Mouse (Mus musculus): ENCODE results near the gene Nckap5l. TPM values are rescaled to one million over a fixed set of nuclear protein-coding genes. Genes with fewer than 3 reads are reported as not detected.
A peak's percentile ranks its signal among the peaks of the same experiment; 100 is the strongest.

The Nckap5l gene
- polyA plus RNA-seq, 1 experiment: 0.12 TPM

- Histone ChIP-seq H3K36me3 (ENCODE audit: control insufficient read depth) (no peaks in the 10 kb centered on the region), H3K4me3 (replicated peaks) (no peak overlapping the region), H3K27me3 (ENCODE audit: control insufficient read depth) (no peaks in the 10 kb centered on the region), H3K4me1 (ENCODE audit: control insufficient read depth) (no peaks in the 10 kb centered on the region), H3K9me3 (ENCODE audit: control insufficient read depth, low read length) (no peaks in the 10 kb centered on the region)
- TF ChIP-seq GATA1 (IDR thresholded peaks at IDR 0.05; ENCODE audit: low read length) (no peak), TAL1 (IDR thresholded peaks at IDR 0.05; ENCODE audit: low read length) (no peak)
Observed at GRCm38 (mm10) chr15:99498356-99498755, 40.8 kb upstream of the Nckap5l start.

DNA sequence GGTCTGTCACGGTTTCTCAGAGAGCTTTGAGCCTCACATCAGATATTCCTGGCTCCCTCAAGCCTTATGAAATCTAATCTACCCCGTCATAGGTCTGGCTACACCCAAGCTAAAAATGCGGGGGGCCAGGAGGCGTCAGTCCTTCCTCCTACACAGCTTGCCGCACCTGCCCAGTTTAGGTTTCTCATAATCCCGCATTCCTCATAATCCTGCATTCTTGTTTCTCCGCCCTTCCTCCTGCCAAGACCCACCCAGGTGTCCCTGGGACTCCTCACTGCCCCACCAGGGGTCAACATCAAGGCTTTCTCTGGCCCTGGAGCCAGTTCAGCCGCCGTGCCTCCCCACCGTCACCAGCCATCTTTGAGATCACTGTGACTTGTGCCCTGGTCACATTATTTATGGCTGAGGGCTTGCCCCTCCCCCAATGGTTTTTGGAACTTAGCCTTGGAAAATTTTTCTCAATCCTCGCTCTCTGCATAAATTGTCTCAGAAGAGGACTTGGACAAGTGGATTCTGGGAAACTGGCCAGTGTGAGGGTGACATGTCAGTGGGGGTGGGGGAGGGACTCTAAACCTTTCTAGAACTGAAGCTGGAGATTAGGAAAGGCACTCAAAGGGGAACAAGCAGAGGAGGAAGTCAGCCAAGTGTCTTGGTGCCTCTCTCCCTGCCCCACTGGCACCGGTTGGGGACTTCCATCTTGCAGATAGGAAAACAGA lies 40.1 kb upstream of the Nckap5l start:
- no peak for TF ChIP-seq GATA1 (IDR thresholded peaks at IDR 0.05; ENCODE audit: low read length)
- TF ChIP-seq TAL1 (IDR thresholded peaks at IDR 0.05; ENCODE audit: low read length): no peak
- no peak overlapping the region for H3K4me3 ChIP-seq (replicated peaks)
- H3K27me3 ChIP-seq (ENCODE audit: control insufficient read depth): no peaks in the 10 kb centered on the region; the same call in 1 of the 2 replicates
- H3K9me3 ChIP-seq (ENCODE audit: control insufficient read depth, low read length): no peaks in the 10 kb centered on the region
- no peaks in the 10 kb centered on the region for H3K36me3 ChIP-seq (ENCODE audit: control insufficient read depth)
- no peaks in the 10 kb centered on the region for H3K4me1 ChIP-seq (ENCODE audit: control insufficient read depth)

DNA sequence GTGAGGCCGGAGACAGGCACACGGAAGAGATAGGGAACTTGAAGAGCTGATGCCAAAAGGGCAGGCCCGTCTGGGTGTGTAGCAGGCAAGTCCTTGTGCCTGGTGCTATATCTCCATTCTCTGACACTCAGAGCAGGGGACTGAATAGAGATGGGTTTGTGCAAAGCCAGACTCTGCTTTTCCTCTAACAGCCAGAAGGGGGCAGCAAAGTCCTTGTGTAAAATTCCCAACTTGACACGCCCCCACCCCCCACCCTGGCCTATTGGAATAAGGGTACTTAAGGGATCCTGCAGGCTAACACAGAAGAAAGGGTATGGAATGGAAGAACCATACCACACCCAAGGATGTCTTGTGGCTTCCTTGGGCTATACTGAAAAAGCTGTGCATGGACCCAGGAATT lies 39.5 kb upstream of the Nckap5l start:
- no peak for TF ChIP-seq TAL1 (IDR thresholded peaks at IDR 0.05; ENCODE audit: low read length)
- Histone ChIP-seq H3K4me3 (replicated peaks) (no peak overlapping the region), H3K27me3 (ENCODE audit: control insufficient read depth) (peaks cover 3% of the 10 kb centered on the region), H3K4me1 (ENCODE audit: control insufficient read depth) (no peaks in the 10 kb centered on the region), H3K9me3 (ENCODE audit: control insufficient read depth, low read length) (no peaks in the 10 kb centered on the region), H3K36me3 (ENCODE audit: control insufficient read depth) (no peaks in the 10 kb centered on the region)

GRCm38 (mm10) chr15:99484745-99485144 lies 27.2 kb upstream of the Nckap5l start:
- Histone ChIP-seq H3K4me3 (replicated peaks) (no peak overlapping the region), H3K36me3 (ENCODE audit: control insufficient read depth) (no peaks in the 10 kb centered on the region), H3K4me1 (ENCODE audit: control insufficient read depth) (no peaks in the 10 kb centered on the region), H3K27me3 (ENCODE audit: control insufficient read depth) (peaks cover 3% of the 10 kb centered on the region; the same call in 1 of the 2 replicates), H3K9me3 (ENCODE audit: control insufficient read depth, low read length) (no peaks in the 10 kb centered on the region)
- TF ChIP-seq GATA1 (IDR thresholded peaks at IDR 0.05; ENCODE audit: low read length) (no peak), TAL1 (IDR thresholded peaks at IDR 0.05; ENCODE audit: low read length) (no peak)

DNA sequence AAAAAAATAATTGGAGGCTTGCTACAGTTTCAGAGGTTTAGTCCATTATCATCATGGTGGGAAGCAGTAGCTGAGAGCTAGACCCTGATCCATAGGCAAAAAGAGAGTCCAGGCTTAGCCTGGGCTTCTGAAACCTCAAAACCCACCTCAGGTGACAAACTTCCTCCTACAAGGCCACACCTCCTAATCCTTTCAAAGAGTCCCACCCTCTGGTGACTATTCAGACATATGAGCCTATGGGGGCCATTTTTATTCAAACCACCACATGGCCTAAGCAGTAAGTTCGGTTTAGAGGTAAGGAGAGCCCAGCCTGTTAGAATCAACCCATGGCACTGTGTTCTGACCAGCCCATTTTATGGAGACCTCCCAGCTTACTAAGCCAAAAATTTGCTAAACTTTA lies 18.3 kb upstream of the Nckap5l start:
- Histone ChIP-seq H3K4me1 (ENCODE audit: control insufficient read depth) (peaks cover 20% of the 10 kb centered on the region), H3K9me3 (ENCODE audit: control insufficient read depth, low read length) (no peaks in the 10 kb centered on the region), H3K4me3 (replicated peaks) (no peak overlapping the region), H3K36me3 (ENCODE audit: control insufficient read depth) (no peaks in the 10 kb centered on the region), H3K27me3 (ENCODE audit: control insufficient read depth) (no peaks in the 10 kb centered on the region)
- TF ChIP-seq TAL1 (IDR thresholded peaks at IDR 0.05; ENCODE audit: low read length): no peak
- TF ChIP-seq GATA1 (IDR thresholded peaks at IDR 0.05; ENCODE audit: low read length): no peak

DNA sequence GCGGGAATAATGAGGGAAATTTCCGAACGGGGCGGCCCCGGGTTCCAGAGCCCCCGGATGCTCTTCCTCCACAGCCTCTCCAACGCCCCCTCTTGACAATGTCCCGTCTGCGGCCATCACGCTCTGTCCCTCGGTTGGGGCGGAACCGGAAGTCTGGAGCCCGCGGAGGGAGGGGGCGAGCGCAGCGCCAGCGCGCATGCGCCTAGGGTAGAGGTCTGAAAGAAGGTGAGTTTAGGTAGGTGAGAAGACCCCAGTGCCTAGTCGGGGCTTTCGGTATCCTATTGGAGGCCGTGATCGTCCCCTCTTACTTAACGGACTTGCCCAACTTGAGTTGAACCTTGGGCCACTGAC lies 17.0 kb upstream of the Nckap5l start, which contains the start of gene Bcdin3d:
TSS of gene Bcdin3d (minus strand) at position 155 of the 351 bp plus-strand sequence.
- Histone ChIP-seq H3K27me3 (ENCODE audit: control insufficient read depth) (no peaks in the 10 kb centered on the region), H3K9me3 (ENCODE audit: control insufficient read depth, low read length) (no peaks in the 10 kb centered on the region), H3K4me3 (replicated peaks) (peak within 1 kb of the TSS; percentile 87), H3K4me1 (ENCODE audit: control insufficient read depth) (peaks cover 26% of the 10 kb centered on the region), H3K36me3 (ENCODE audit: control insufficient read depth) (peaks cover 6% of the 10 kb centered on the region)
- TF ChIP-seq GATA1 (IDR thresholded peaks at IDR 0.05; ENCODE audit: low read length) (no peak), TAL1 (IDR thresholded peaks at IDR 0.05; ENCODE audit: low read length) (no peak)

GRCm38 (mm10) chr15:99473801-99474575 lies 16.4 kb upstream of the Nckap5l start:
- H3K4me3 ChIP-seq (replicated peaks): peak overlapping the region; percentile 87
- H3K9me3 ChIP-seq (ENCODE audit: control insufficient read depth, low read length): no peaks in the 10 kb centered on the region
- peaks cover 6% of the 10 kb centered on the region for H3K36me3 ChIP-seq (ENCODE audit: control insufficient read depth)
- TF ChIP-seq TAL1 (IDR thresholded peaks at IDR 0.05; ENCODE audit: low read length): no peak
- peaks cover 26% of the 10 kb centered on the region for H3K4me1 ChIP-seq (ENCODE audit: control insufficient read depth)
- no peaks in the 10 kb centered on the region for H3K27me3 ChIP-seq (ENCODE audit: control insufficient read depth)

DNA sequence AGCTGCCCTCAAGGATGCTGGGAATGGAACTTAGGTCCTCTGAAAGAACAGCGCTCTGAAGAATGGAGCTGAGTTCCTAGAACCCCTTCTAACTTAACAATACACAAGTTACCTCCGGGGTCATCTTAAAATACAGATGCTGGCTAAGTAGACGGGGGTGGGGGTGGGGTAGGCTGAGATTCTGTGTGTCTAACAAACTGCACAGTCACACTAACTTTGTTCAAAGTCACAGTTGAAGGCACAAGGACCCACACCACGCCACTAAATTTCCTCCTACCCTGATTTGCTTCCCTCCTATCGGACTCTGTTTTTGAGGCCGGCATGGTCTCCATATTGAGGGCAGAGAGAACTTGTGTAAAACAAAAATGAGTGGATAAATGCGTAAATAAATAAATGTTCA lies 15.4 kb upstream of the Nckap5l start:
- Histone ChIP-seq H3K9me3 (ENCODE audit: control insufficient read depth, low read length) (no peaks in the 10 kb centered on the region), H3K36me3 (ENCODE audit: control insufficient read depth) (peaks cover 6% of the 10 kb centered on the region), H3K4me3 (replicated peaks) (no peak overlapping the region), H3K4me1 (ENCODE audit: control insufficient read depth) (peaks cover 26% of the 10 kb centered on the region), H3K27me3 (ENCODE audit: control insufficient read depth) (no peaks in the 10 kb centered on the region)
- no peak for TF ChIP-seq GATA1 (IDR thresholded peaks at IDR 0.05; ENCODE audit: low read length)
- no peak for TF ChIP-seq TAL1 (IDR thresholded peaks at IDR 0.05; ENCODE audit: low read length)

- TF ChIP-seq TAL1 (IDR thresholded peaks at IDR 0.05; ENCODE audit: low read length): no peak
- TF ChIP-seq GATA1 (IDR thresholded peaks at IDR 0.05; ENCODE audit: low read length): no peak
Observed at GRCm38 (mm10) chr15:99471677-99472063, 14.1 kb upstream of the Nckap5l start.

More at GRCm38 (mm10) chr15:99471677-99472063, 14.1 kb upstream of the Nckap5l start:
- Histone ChIP-seq H3K27me3 (ENCODE audit: control insufficient read depth) (no peaks in the 10 kb centered on the region), H3K9me3 (ENCODE audit: control insufficient read depth, low read length) (no peaks in the 10 kb centered on the region), H3K4me1 (ENCODE audit: control insufficient read depth) (peaks cover 26% of the 10 kb centered on the region), H3K4me3 (replicated peaks) (no peak overlapping the region), H3K36me3 (ENCODE audit: control insufficient read depth) (peaks cover 6% of the 10 kb centered on the region)

All from erythroblast, embryonic 14.5 days (primary cell).